Mouse (Mus musculus) myocyte (in vitro differentiated cells): Measurements from ENCODE around the gene Olfr59. TPM values are rescaled to one million over a fixed set of nuclear protein-coding genes. Genes with fewer than 3 reads are reported as not detected.

Source experiments
- H3K27me3 ChIP-seq: one replicate; pipeline ENCODE4 v1.6.1; 2011; ENCODE audit not compliant: control insufficient read depth, insufficient read depth, insufficient read length
- H3K36me3 ChIP-seq: one replicate; pipeline ENCODE4 v1.6.1; 2011; ENCODE audit not compliant: control insufficient read depth, insufficient read depth
- H3K4me2 ChIP-seq: one replicate; pipeline ENCODE4 v1.6.1; 2011; ENCODE audit warnings: low read depth, control low read depth
- H3K4me3 ChIP-seq: one replicate; pipeline ENCODE4 v1.5.1; 2011; ENCODE audit warnings: mild to moderate bottlenecking, control low read depth, moderate library complexity
- H3K79me2 ChIP-seq: one replicate; pipeline ENCODE4 v1.6.1; 2011; ENCODE audit not compliant: control insufficient read depth, insufficient read depth
- H3ac ChIP-seq: one replicate; pipeline ENCODE4 v1.6.1; 2011; ENCODE audit not compliant: control insufficient read depth, insufficient read length
- CEBPB ChIP-seq: IDR thresholded peaks from 2 replicates; pipeline ENCODE4 v1.6.1; 2011; ENCODE audit warnings: mild to moderate bottlenecking, moderate library complexity; ENCODE audit not compliant: poor library complexity, insufficient read depth, severe bottlenecking
- E2F4 ChIP-seq: IDR thresholded peaks from one replicate; pipeline ENCODE4 v1.6.1; 2011; ENCODE audit warnings: mild to moderate bottlenecking, control low read depth, moderate library complexity; ENCODE audit not compliant: insufficient read depth
- MAX ChIP-seq: IDR thresholded peaks from one replicate; pipeline ENCODE4 v1.6.1; 2011; ENCODE audit warnings: low read depth, mild to moderate bottlenecking, control low read depth
- MYOD1 ChIP-seq, 3 experiments: IDR thresholded peaks; one replicate each; pipeline ENCODE4 v1.6.1; 2011; ENCODE audit warnings: control low read depth in 2 of 3, low read depth in 2 of 3, mild to moderate bottlenecking in 2 of 3, moderate library complexity in 1 of 3; ENCODE audit not compliant: insufficient read length in 2 of 3, control insufficient read depth in 1 of 3
- MYOG ChIP-seq, 3 experiments: IDR thresholded peaks; one replicate each; pipeline ENCODE4 v1.6.1; 2011; ENCODE audit warnings: control low read depth in 2 of 3, low read depth in 2 of 3, mild to moderate bottlenecking in 2 of 3; ENCODE audit not compliant: insufficient read length in 2 of 3, control insufficient read depth in 1 of 3, insufficient read depth in 1 of 3
- POLR2A ChIP-seq: IDR thresholded peaks from one replicate; pipeline ENCODE4 v1.6.1; 2011; ENCODE audit warnings: low read depth, mild to moderate bottlenecking, control low read depth, moderate library complexity; ENCODE audit not compliant: insufficient read length
- POLR2AphosphoS2 ChIP-seq: IDR thresholded peaks from one replicate; pipeline ENCODE4 v1.6.1; 2011; ENCODE audit warnings: low read depth, control low read depth; ENCODE audit not compliant: insufficient read length
- REST ChIP-seq: IDR thresholded peaks from one replicate; pipeline ENCODE4 v1.6.1; 2011; ENCODE audit warnings: mild to moderate bottlenecking, control low read depth, moderate library complexity; ENCODE audit not compliant: insufficient read depth, insufficient read length
- SRF ChIP-seq: IDR thresholded peaks from one replicate; pipeline ENCODE4 v1.6.1; 2011; ENCODE audit warnings: low read depth; ENCODE audit not compliant: control insufficient read depth, insufficient read length
- TCF12 ChIP-seq: IDR thresholded peaks from one replicate; pipeline ENCODE4 v1.6.1; 2011; ENCODE audit warnings: mild to moderate bottlenecking, control low read depth; ENCODE audit not compliant: poor library complexity, insufficient read depth, severe bottlenecking
- TCF3 ChIP-seq: IDR thresholded peaks from one replicate; pipeline ENCODE4 v1.6.1; 2011; ENCODE audit warnings: low read depth, control low read depth; ENCODE audit not compliant: insufficient read length
- USF1 ChIP-seq: IDR thresholded peaks from one replicate; pipeline ENCODE4 v1.6.1; 2011; ENCODE audit warnings: low read depth, mild to moderate bottlenecking, control low read depth, moderate library complexity
- polyA plus RNA-seq: library from polyadenylated mRNA; unstranded; fragments of >200 nt; fragmentation: generic; extraction: Trizol; gene quantifications from one replicate; pipeline ENCODE4 v1.2.1, GENCODE M21; 2012; ENCODE audit warnings: missing spikeins

Gene Olfr59
- polyA plus RNA-seq, 1 experiment: not detected

DNA sequence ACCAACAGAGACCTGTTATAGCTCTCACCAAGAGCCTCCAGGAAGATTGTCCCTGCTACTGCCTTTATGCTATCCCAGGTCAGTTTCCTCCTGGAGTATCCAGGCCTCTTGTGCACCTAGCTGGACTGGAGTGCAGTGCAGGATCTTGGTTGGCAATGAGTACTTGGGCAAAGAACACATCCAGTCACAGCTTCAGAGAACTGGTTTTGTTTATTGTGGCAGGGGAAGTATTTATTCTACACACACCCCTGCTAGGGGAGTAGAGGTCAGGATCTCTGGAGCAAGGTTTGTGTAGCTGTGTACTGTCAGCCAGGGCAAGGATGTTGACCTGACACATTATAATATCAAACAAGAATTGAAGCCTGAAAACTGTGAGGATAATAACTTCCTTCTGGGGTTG is 45.2 kb downstream of the Olfr59 start:
- TF ChIP-seq POLR2A: no peak
- no peak for TF ChIP-seq REST
- no peak for TF ChIP-seq CEBPB
- no peak for TF ChIP-seq POLR2AphosphoS2
- TF ChIP-seq E2F4: no peak
- TF ChIP-seq TCF3: no peak
- TF ChIP-seq MYOG (IDR thresholded peaks at IDR 0.05; ENCODE audit: control insufficient read depth in 1 of 3, insufficient read depth in 1 of 3, insufficient read length in 2 of 3, low read depth in 2 of 3): no peak
- TF ChIP-seq MYOD1 (IDR thresholded peaks at IDR 0.05; ENCODE audit: control insufficient read depth in 1 of 3, insufficient read length in 2 of 3, low read depth in 2 of 3): no peak
- TF ChIP-seq USF1: no peak
- no peaks in the 10 kb centered on the region for H3K27me3 ChIP-seq
- no peak overlapping the region for H3K4me2 ChIP-seq
- no peaks in the 10 kb centered on the region for H3K79me2 ChIP-seq
- H3ac ChIP-seq: no peak overlapping the region
- H3K4me3 ChIP-seq: no peak overlapping the region
- H3K36me3 ChIP-seq: no peaks in the 10 kb centered on the region

DNA sequence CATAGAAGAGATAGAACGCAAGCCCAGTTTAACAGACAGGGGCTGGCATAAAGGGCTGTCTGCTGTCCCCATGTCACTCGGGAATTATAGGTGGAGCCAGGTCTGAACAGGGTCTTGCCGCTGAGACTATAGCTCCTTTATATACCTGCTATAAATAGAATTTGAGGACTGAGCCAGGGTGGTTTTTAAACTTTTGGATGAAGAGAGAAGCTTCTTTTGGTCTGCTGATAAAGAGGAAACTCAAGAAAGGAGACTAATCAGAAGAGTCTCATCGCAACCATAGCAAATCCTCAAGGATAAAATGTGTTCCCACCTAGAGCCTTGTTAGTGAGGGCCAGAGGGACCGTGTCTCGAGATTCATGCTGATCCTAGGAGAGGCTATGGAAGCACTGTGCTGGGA is 54.4 kb downstream of the Olfr59 start, which contains the start of gene Olfr410:
TSS of gene Olfr410 (minus strand) at position 101 of the 400 bp plus-strand sequence.
- TF ChIP-seq MAX (no peak), USF1 (no peak), REST (no peak), TCF12 (no peak), CEBPB (no peak), MYOG (IDR thresholded peaks at IDR 0.05; ENCODE audit: control insufficient read depth in 1 of 3, insufficient read depth in 1 of 3, insufficient read length in 2 of 3, low read depth in 2 of 3) (no peak), E2F4 (no peak), TCF3 (no peak), MYOD1 (IDR thresholded peaks at IDR 0.05; ENCODE audit: control insufficient read depth in 1 of 3, insufficient read length in 2 of 3, low read depth in 2 of 3) (no peak), POLR2AphosphoS2 (no peak), POLR2A (no peak), SRF (no peak)
- no peak within 1 kb of the TSS for H3ac ChIP-seq
- no peaks in the 10 kb centered on the region for H3K79me2 ChIP-seq
- no peaks in the 10 kb centered on the region for H3K36me3 ChIP-seq
- H3K4me2 ChIP-seq: no peak within 1 kb of the TSS
- no peak within 1 kb of the TSS for H3K4me3 ChIP-seq
- H3K27me3 ChIP-seq: no peaks in the 10 kb centered on the region

Other genes with a start within 250 kb of the Olfr59 start
- not detected for gene Olfr139, start 227.2 kb upstream of the Olfr59 start, polyA plus RNA-seq
- gene Olfr399, start 227.1 kb upstream of the Olfr59 start, polyA plus RNA-seq: not detected
- not detected for gene Zfp616, start 213.8 kb upstream of the Olfr59 start, polyA plus RNA-seq
- gene Olfr401, start 170.0 kb upstream of the Olfr59 start, polyA plus RNA-seq: not detected
- not detected for gene Olfr402, start 130.2 kb upstream of the Olfr59 start, polyA plus RNA-seq
- gene Olfr403, start 97.5 kb upstream of the Olfr59 start, polyA plus RNA-seq: not detected
- not detected for gene Olfr43, start 72.4 kb upstream of the Olfr59 start, polyA plus RNA-seq
- not detected for gene Olfr406, start 23.9 kb upstream of the Olfr59 start, polyA plus RNA-seq
- not detected for gene Olfr410, start 54.3 kb downstream of the Olfr59 start, polyA plus RNA-seq
- gene Olfr411, start 68.9 kb downstream of the Olfr59 start, polyA plus RNA-seq: not detected
- not detected for gene Olfr412, start 78.3 kb downstream of the Olfr59 start, polyA plus RNA-seq